Mouse (Mus musculus) skeletal muscle tissue, adult 2 months (tissue): ENCODE results near the gene Wdr73.

Experiments used
- DNase-seq: peaks from one replicate; pipeline ENCODE4 v3.0.0-alpha.2; 2012; ENCODE audit warnings: low read depth, low spot score

Wdr73 gene

DNA sequence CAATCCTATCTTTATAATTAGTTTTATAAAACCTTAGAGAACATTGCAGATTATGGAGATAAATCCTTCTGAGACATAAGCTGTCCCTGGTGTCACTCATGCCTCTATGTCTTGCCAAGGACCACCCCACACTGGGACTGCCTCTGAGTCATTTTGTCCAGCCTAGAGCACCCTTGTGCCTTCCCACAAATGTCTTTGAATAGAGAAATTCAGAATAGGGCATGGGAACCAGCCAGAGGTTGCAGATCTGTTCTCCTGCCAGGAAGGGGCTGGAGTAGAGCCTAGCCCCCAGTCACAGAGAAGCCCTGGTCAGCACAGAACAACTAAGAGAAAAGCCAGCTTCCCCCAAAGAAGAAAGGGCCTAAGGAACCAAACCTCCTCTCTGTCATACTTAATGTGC, 45.8 kb downstream of the Wdr73 start:
- DNase-seq: no peak

- DNase-seq: no peak
Measured at GRCm38 (mm10) chr7:80853218-80853617, 47.9 kb downstream of the Wdr73 start.

- no peak for DNase-seq
Measured at GRCm38 (mm10) chr7:80850520-80850919, 50.5 kb downstream of the Wdr73 start.

DNA sequence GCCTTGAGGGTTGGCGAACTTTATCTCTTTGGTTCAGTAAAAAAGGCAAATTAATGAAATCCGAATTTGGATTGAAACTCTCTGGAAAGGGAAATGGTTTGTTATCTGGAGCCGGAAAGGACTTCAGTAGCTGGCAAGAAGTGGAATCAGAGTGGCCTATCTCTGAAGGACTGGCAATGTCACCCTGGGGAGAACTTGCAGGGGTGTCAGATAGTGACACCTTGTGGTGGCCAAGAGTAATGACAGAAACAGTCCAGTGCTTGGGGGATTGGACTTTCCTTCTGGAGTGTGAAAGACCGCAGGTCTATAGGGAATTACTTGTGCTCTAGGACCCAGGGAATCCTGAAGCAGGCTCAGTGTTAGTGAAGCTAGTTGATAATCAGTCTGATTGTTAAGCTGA, 51.4 kb downstream of the Wdr73 start:
- DNase-seq: peak; percentile 85

GRCm38 (mm10) chr7:80849267-80849666, 51.8 kb downstream of the Wdr73 start:
- no peak for DNase-seq

DNA sequence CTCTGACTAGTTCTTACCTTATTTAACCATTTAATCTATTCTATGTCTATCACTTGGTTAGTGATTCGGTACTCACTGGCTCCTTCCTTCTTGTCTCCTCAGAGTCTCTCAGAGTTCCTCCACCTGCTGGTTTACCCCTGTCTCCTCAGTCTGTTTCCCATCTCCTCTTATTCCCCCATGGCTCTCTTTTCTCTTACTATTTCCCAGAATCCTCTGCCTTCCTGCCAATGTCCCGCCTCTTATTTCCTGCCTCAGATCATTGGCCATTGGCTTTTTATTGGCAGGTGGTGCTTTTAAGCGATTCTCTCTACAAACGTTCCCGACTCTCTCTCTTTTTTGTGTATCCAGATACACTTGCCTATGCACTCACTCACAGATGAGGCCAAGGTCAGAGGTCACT, 54.4 kb downstream of the Wdr73 start:
- no peak for DNase-seq

GRCm38 (mm10) chr7:80846280-80846678, 54.8 kb downstream of the Wdr73 start:
- no peak for DNase-seq

- DNase-seq: peak; percentile 32
Measured at GRCm38 (mm10) chr7:80845621-80846279, 55.3 kb downstream of the Wdr73 start.

GRCm38 (mm10) chr7:80844691-80845090, 56.4 kb downstream of the Wdr73 start:
- DNase-seq: no peak

- DNase-seq: no peak
Measured at GRCm38 (mm10) chr7:80843910-80844640, 57.0 kb downstream of the Wdr73 start.

GRCm38 (mm10) chr7:80843176-80843575, 57.9 kb downstream of the Wdr73 start:
- no peak for DNase-seq

GRCm38 (mm10) chr7:80842132-80842531, 58.9 kb downstream of the Wdr73 start:
- DNase-seq: no peak

DNA sequence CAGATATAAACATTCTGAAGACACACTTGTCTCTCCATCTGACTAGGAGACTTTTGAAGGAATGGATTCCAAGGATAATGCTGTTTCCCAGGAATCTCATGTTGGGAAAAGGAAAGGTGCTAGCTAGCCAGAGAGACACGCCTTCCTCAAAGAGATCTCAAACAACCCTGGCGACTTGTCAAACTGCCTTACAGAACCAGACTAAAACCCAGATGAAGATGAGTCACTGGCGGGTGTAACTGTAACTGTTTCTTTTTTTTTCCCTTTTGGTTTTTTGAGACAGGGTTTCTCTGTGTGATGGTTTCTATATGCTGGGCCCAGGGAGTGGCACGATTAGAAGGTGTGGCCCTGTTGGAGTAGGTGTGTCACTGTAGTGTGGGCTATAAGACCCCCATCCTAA, 60.1 kb downstream of the Wdr73 start:
- DNase-seq: peak; percentile 28
